Mouse (Mus musculus) embryonic fibroblast, embryonic 13.5 days (primary cell): ENCODE measurements at regions not wholly inside any gene's neighbourhood (a gene's known extent, or its start where the extent isn't known, plus 50 kb on each side); places are given as distances from the start of the nearest gene placed in this dataset.

ENCODE experiments used
- H3K27ac ChIP-seq: 2 replicates; pipeline ENCODE4 v1.5.1; 2012; ENCODE audit warnings: low read length, control low read depth, inconsistent platforms; ENCODE audit not compliant: insufficient read depth
- H3K4me1 ChIP-seq: 2 replicates; pipeline ENCODE4 v1.6.1; 2011; ENCODE audit warnings: low read length; ENCODE audit not compliant: control insufficient read depth, insufficient read depth
- H3K4me3 ChIP-seq: 2 replicates; pipeline ENCODE4 v1.5.1; 2011; ENCODE audit warnings: mild to moderate bottlenecking, control low read depth, low read length; ENCODE audit not compliant: insufficient read depth
- CTCF ChIP-seq: IDR thresholded peaks from 2 replicates; pipeline ENCODE4 v1.5.1; 2011; ENCODE audit warnings: mild to moderate bottlenecking, control low read depth, low read length, moderate library complexity, borderline replicate concordance; ENCODE audit not compliant: insufficient read depth
- POLR2A ChIP-seq: IDR thresholded peaks from 2 replicates; pipeline ENCODE4 v1.6.1; 2011; ENCODE audit warnings: low read depth, mild to moderate bottlenecking, control low read depth, low read length, moderate library complexity

GRCm38 (mm10) chr14:61805433-61805832 lies 198.2 kb downstream of the Kcnrg start:
- H3K4me1 ChIP-seq = 0 out of 2 replicates have a peak, but pooled peaks cover 3% of the 10 kb centered on the region
- no peak overlapping the region for H3K27ac ChIP-seq
- no peak overlapping the region for H3K4me3 ChIP-seq
- TF ChIP-seq POLR2A = no peak
- no peak for TF ChIP-seq CTCF

GRCm38 (mm10) chr14:61808193-61808592 lies 200.9 kb downstream of the Kcnrg start:
- 0 out of 2 replicates have a peak, but pooled peaks cover 3% of the 10 kb centered on the region for H3K4me1 ChIP-seq
- H3K27ac ChIP-seq = no peak overlapping the region
- no peak for TF ChIP-seq CTCF
- TF ChIP-seq POLR2A = no peak
- no peak overlapping the region for H3K4me3 ChIP-seq

GRCm38 (mm10) chr14:61809716-61810437 lies 202.6 kb downstream of the Kcnrg start:
- Histone ChIP-seq H3K4me1 (0 out of 2 replicates have a peak, but pooled peaks cover 3% of the 10 kb centered on the region), H3K4me3 (no peak overlapping the region), H3K27ac (no peak overlapping the region)
- TF ChIP-seq CTCF = no peak
- no peak for TF ChIP-seq POLR2A

GRCm38 (mm10) chr14:61810836-61811235 lies 203.6 kb downstream of the Kcnrg start:
- Histone ChIP-seq H3K4me1 (0 out of 2 replicates have a peak, but pooled peaks cover 3% of the 10 kb centered on the region), H3K27ac (no peak overlapping the region), H3K4me3 (no peak overlapping the region)
- TF ChIP-seq POLR2A (no peak), CTCF (no peak)

- TF ChIP-seq CTCF = no peak
- no peak overlapping the region for H3K4me3 ChIP-seq
- no peak overlapping the region for H3K27ac ChIP-seq
- H3K4me1 ChIP-seq = no peaks in the 10 kb centered on the region
Measured at GRCm38 (mm10) chr14:61817711-61818110, 210.5 kb downstream of the Kcnrg start.

GRCm38 (mm10) chr14:61818365-61818764 lies 211.1 kb downstream of the Kcnrg start:
- TF ChIP-seq POLR2A = no peak
- no peak for TF ChIP-seq CTCF
- no peak overlapping the region for H3K27ac ChIP-seq

GRCm38 (mm10) chr14:61819251-61819650 lies 212.0 kb downstream of the Kcnrg start:
- Histone ChIP-seq H3K27ac (no peak overlapping the region), H3K4me1 (no peaks in the 10 kb centered on the region)
- TF ChIP-seq CTCF (no peak), POLR2A (no peak)

More at GRCm38 (mm10) chr14:61818365-61818764, 211.1 kb downstream of the Kcnrg start:
- H3K4me1 ChIP-seq = no peaks in the 10 kb centered on the region
- H3K4me3 ChIP-seq = no peak overlapping the region

GRCm38 (mm10) chr14:61834291-61834936 lies 227.2 kb downstream of the Kcnrg start:
- Histone ChIP-seq H3K27ac (no peak overlapping the region), H3K4me1 (peaks cover 2% of the 10 kb centered on the region; the same call in 1 of the 2 replicates), H3K4me3 (no peak overlapping the region)
- TF ChIP-seq CTCF (no peak), POLR2A (no peak)

More at GRCm38 (mm10) chr14:61819251-61819650, 212.0 kb downstream of the Kcnrg start:
- no peak overlapping the region for H3K4me3 ChIP-seq

- peaks cover 2% of the 10 kb centered on the region; the same call in 1 of the 2 replicates for H3K4me1 ChIP-seq
- H3K4me3 ChIP-seq = no peak overlapping the region
- no peak overlapping the region for H3K27ac ChIP-seq
- no peak for TF ChIP-seq CTCF
- TF ChIP-seq POLR2A = no peak
Measured at GRCm38 (mm10) chr14:61835729-61836128, 228.5 kb downstream of the Kcnrg start.

GRCm38 (mm10) chr14:61836231-61836630 lies 229.0 kb downstream of the Kcnrg start:
- Histone ChIP-seq H3K27ac (no peak overlapping the region), H3K4me3 (no peak overlapping the region), H3K4me1 (peaks cover 2% of the 10 kb centered on the region; the same call in 1 of the 2 replicates)
- TF ChIP-seq CTCF (no peak), POLR2A (no peak)

GRCm38 (mm10) chr14:61836965-61837364 lies 229.7 kb downstream of the Kcnrg start:
- H3K4me1 ChIP-seq = peaks cover 2% of the 10 kb centered on the region; the same call in 1 of the 2 replicates
- H3K4me3 ChIP-seq = no peak overlapping the region
- no peak overlapping the region for H3K27ac ChIP-seq
- TF ChIP-seq POLR2A (no peak), CTCF (no peak)
